Comparison of ENCODE assay signal across 10 mouse cellular contexts in the genomic region with DNA sequence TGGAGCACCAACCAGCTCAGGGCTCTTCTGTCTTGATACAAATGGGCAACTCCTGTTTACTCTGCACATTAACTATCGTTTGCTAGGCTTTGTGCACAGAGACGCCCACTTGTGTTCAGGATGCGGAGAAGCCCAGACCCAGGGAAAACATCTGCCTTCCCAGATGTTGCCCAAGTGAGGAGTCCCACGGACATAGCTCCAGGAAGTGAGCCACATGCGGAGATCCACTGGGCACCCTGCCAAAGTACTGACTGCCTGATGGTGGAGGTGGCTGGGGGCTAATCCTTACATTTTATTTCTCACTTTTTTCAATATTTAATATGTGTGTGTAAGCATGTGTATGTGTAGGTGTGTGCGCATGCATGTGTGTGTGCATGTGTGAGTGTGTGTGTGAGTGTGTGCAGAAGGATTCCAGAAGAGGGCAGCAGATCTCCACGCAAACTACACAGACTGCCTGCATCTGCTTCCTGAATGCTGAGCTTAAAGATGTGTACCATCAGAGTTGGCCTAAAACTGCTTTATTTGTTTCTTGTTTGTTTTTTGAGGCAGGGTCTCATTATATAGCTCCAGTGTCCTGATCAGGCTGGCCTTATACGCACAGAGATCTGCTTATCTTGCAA. TPM values are rescaled to one million over a fixed set of nuclear protein-coding genes. Genes with fewer than 3 reads are reported as not detected.
A peak's percentile ranks its signal among the peaks of the same experiment; 100 is the strongest.
DNase-seq lines count a peak whose midpoint lies in the region; ATAC-seq and TF ChIP-seq lines count a peak whose summit lies in the region.
"Had no signal": no experiment of that assay in that cellular context is flagged by ENCODE, and none has a peak within 500 bp of the region (broad histone marks: within the 10 kb centered on the region; RNA-seq: fewer than 3 reads in every experiment).

No protein-coding gene starts in this region.

- no peaks in the 10 kb centered on the region for H3K79me2 ChIP-seq in CH12.LX (replicated peaks; ENCODE audit: control insufficient read depth, extremely low read depth, insufficient read depth, poor library complexity, severe bottlenecking)

- in situ Hi-C loops in CH12.LX (cut with MboI; ENCODE audit: low pct_ligation_motif_present, low pct_unique_long_range_greater_than_20kb, low sequenced_read_pairs): no loop called here

- TF ChIP-seq CTCF in CH12.LX (conservative IDR thresholded peaks at IDR 0.05 in 1 of 2, IDR thresholded peaks at IDR 0.05 in 1 of 2; ENCODE audit: low read depth in 2 of 2, low read length in 2 of 2): peak; percentile 10 to 59; a peak in 2 of 4 replicates
- no peak; the same call in 1 of the 2 replicates for TF ChIP-seq CTCF in left cerebral cortex, adult 2 months (IDR thresholded peaks at IDR 0.05)

- no peak overlapping the region for H3K4me2 ChIP-seq in CH12.LX (ENCODE audit: insufficient read depth, low read depth, poor library complexity, severe bottlenecking)
- H3K4me2 ChIP-seq: heart, embryonic 11.5 days had no signal

- H3K36me3 ChIP-seq in CH12.LX (replicated peaks in 1 of 2; ENCODE audit: control insufficient read depth in 1 of 2, insufficient read depth in 1 of 2, low read length in 1 of 2): no peaks in the 10 kb centered on the region

- TF ChIP-seq RAD21 in CH12.LX (IDR thresholded peaks at IDR 0.05; ENCODE audit: low read depth, low read length): peak; percentile 61

- H3K4me3 ChIP-seq in CH12.LX (replicated peaks in 1 of 3; ENCODE audit: low read depth in 2 of 3, low read length in 2 of 3, poor library complexity in 1 of 3): no peak overlapping the region
- no peak overlapping the region for H3K4me3 ChIP-seq in left cerebral cortex, adult 2 months

- ATAC-seq in granulocyte monocyte progenitor cell, adult 5-6 weeks (replicated peaks; ENCODE audit: poor library complexity, severe bottlenecking): 0 out of 2 replicates have a peak, but pooled peaks have one; percentile 43

- no peak for TF ChIP-seq EP300 in CH12.LX (IDR thresholded peaks at IDR 0.05; ENCODE audit: low read length)

- H3K4me1 ChIP-seq in CH12.LX (ENCODE audit: control insufficient read depth in 1 of 2, insufficient read depth in 2 of 2): peaks cover 2 to 3% of the 10 kb centered on the region in 2 experiments; a peak in 1 of 4 replicates

- H3K27me3 ChIP-seq in CH12.LX (replicated peaks): peaks cover 2% of the 10 kb centered on the region

- peaks cover 36% of the 10 kb centered on the region for H3K9me3 ChIP-seq in CH12.LX (replicated peaks; ENCODE audit: low read length)

- no peak for TF ChIP-seq POLR2A in CH12.LX (IDR thresholded peaks at IDR 0.05; ENCODE audit: low read depth, low read length)

- H3K9ac ChIP-seq in CH12.LX (ENCODE audit: insufficient read depth, low read depth): no peak overlapping the region

- dilution Hi-C loops in CH12.LX (cut with MboI; ENCODE audit: extremely low pct_ligation_motif_present, extremely low pct_unique_long_range_greater_than_20kb, low sequenced_read_pairs): no loop called here

- DNase-seq in cerebellum, postnatal 10 days: peak; percentile 34 to 35
- DNase-seq in cerebellum, postnatal 4 days (ENCODE audit: low spot score in 2 of 2): no peak
- peak; percentile 6 for DNase-seq in left cerebral cortex, postnatal 4 days
- DNase-seq in left cerebral cortex, adult 11 months (ENCODE audit: low spot score): no peak
- DNase-seq in CH12.LX (ENCODE audit: extremely low read depth): no peak
- no peak for DNase-seq in left cerebral cortex, adult 2 months (ENCODE audit: extremely low spot score in 1 of 2, low spot score in 2 of 2)
- no peak for DNase-seq in B cell, adult 2 months

- H3K27ac ChIP-seq in CH12.LX (ENCODE audit: insufficient read depth, low read depth): no peak overlapping the region
- no peak overlapping the region for H3K27ac ChIP-seq in left cerebral cortex, adult 2 months

- intact Hi-C loops in left cerebral cortex, postnatal 4 days (cut with DNase I): no loop called here
- intact Hi-C loops in left cerebral cortex, adult 2 months (cut with DNase I): no loop called here

TF ChIP-seq in CH12.LX, 34 proteins besides CTCF, POLR2A, EP300 and RAD21:
- peak; percentile 30 for TF ChIP-seq SMC3 (IDR thresholded peaks at IDR 0.05; ENCODE audit: low read depth, low read length)
- no peak for TF ChIP-seq RCOR1 (conservative IDR thresholded peaks at IDR 0.05; ENCODE audit: low read depth, low read length)

RNA-seq across cellular contexts. Expression of a gene that starts 20.8 kb away (rescaled TPM):
- total RNA-seq in left cerebral cortex, postnatal 4 days (2021): not detected
- 0.21 and 0.50 TPM in 2 replicates for total RNA-seq in CH12.LX (2012; rRNA removed)
- not detected in 2 replicates for total RNA-seq in CH12.LX (2014; rRNA removed)
- 0.16 and 0.20 TPM in 2 replicates for polyA plus RNA-seq in CH12.LX (2012; ENCODE audit: insufficient read length, low read depth)
- 0.47 TPM in 1 of 2 replicates, not detected in the other for total RNA-seq in granulocyte monocyte progenitor cell, adult 5-6 weeks (2014; fragmentation: Nextera tagmentation)
- total RNA-seq in granulocyte monocyte progenitor cell, adult 5-6 weeks (2017): not detected in 2 replicates
- not detected for total RNA-seq in left cerebral cortex, adult 2 months (2021)
- polyA plus RNA-seq: heart, embryonic 11.5 days; large intestine, adult 2 months had no signal

RNA-seq across cellular contexts. Expression of a gene that starts 20.9 kb away (rescaled TPM):
- 10 to 100 TPM; 45.0 to 46.2 TPM for total RNA-seq in left cerebral cortex, postnatal 4 days (2021)
- 6.6 and 7.3 TPM in 2 replicates for total RNA-seq in CH12.LX (2012; rRNA removed)
- 3.1 and 3.8 TPM in 2 replicates for total RNA-seq in CH12.LX (2014; rRNA removed)
- polyA plus RNA-seq in CH12.LX (2012; ENCODE audit: insufficient read length, low read depth): 13.4 and 17.3 TPM in 2 replicates
- total RNA-seq in granulocyte monocyte progenitor cell, adult 5-6 weeks (2014; fragmentation: Nextera tagmentation): 24.8 and 34.1 TPM in 2 replicates
- total RNA-seq in granulocyte monocyte progenitor cell, adult 5-6 weeks (2017): 8.3 and 10.2 TPM in 2 replicates
- 10 to 100 TPM; 39.7 to 40.8 TPM for total RNA-seq in left cerebral cortex, adult 2 months (2021)

RNA-seq across cellular contexts. Expression of a gene that starts 23.5 kb away (rescaled TPM):
- not detected for total RNA-seq in left cerebral cortex, postnatal 4 days (2021)
- total RNA-seq in CH12.LX (2012; rRNA removed) (0.76 and 0.97 TPM in 2 replicates), CH12.LX (2014; rRNA removed) (not detected in 2 replicates)
- polyA plus RNA-seq in CH12.LX (2012; ENCODE audit: insufficient read length, low read depth): 0.26 TPM in 1 of 2 replicates, not detected in the other
- not detected in 2 replicates for total RNA-seq in granulocyte monocyte progenitor cell, adult 5-6 weeks (2014; fragmentation: Nextera tagmentation)
- not detected in 2 replicates for total RNA-seq in granulocyte monocyte progenitor cell, adult 5-6 weeks (2017)
- not detected for total RNA-seq in left cerebral cortex, adult 2 months (2021)
- polyA plus RNA-seq: large intestine, adult 2 months had no signal

RNA-seq across cellular contexts. Expression of a gene that starts 38.1 kb away (rescaled TPM):
- total RNA-seq in left cerebral cortex, postnatal 4 days (2021): 10 to 100 TPM; 10.5 to 12.3 TPM
- 141 and 178 TPM in 2 replicates for total RNA-seq in CH12.LX (2012; rRNA removed)
- 72.7 and 75.8 TPM in 2 replicates for total RNA-seq in CH12.LX (2014; rRNA removed)
- polyA plus RNA-seq in CH12.LX (2012; ENCODE audit: insufficient read length, low read depth): 121 and 133 TPM in 2 replicates
- total RNA-seq in granulocyte monocyte progenitor cell, adult 5-6 weeks (2014; fragmentation: Nextera tagmentation): 33.0 and 59.6 TPM in 2 replicates
- 89.9 and 94.0 TPM in 2 replicates for total RNA-seq in granulocyte monocyte progenitor cell, adult 5-6 weeks (2017)
- 10 to 100 TPM in 1 of 2 experiments, 1 to 10 TPM in 1; 9.2 to 13.6 TPM for total RNA-seq in left cerebral cortex, adult 2 months (2021)

Comparison
In these comparisons a context has a peak if more than half of its experiments do, and no peak if none do; other contexts are left out.
1. DNase-seq: peak in cerebellum, postnatal 10 days (2 of 2) and left cerebral cortex, postnatal 4 days (single experiment); none in cerebellum, postnatal 4 days (0 of 2), left cerebral cortex, adult 11 months (single experiment), CH12.LX (single experiment), left cerebral cortex, adult 2 months (0 of 2) and B cell, adult 2 months (0 of 2).